Mouse (Mus musculus) small intestine, adult 2 months (tissue): ENCODE results near the gene Rab20. TPM values are rescaled to one million over a fixed set of nuclear protein-coding genes. Genes with fewer than 3 reads are reported as not detected.

ENCODE experiments used
- H3K27ac ChIP-seq: fragments of 200-500 bp; 2 replicates; pipeline ENCODE4 v1.5.1; 2012; ENCODE audit warnings: low read depth, low read length, control low read depth, inconsistent platforms; ENCODE audit not compliant: insufficient read depth
- H3K27me3 ChIP-seq: fragments of 200-500 bp; 2 replicates; pipeline ENCODE4 v1.6.1; 2012; ENCODE audit warnings: mild to moderate bottlenecking, moderate library complexity, low read length, inconsistent platforms; ENCODE audit not compliant: control insufficient read depth, insufficient read depth
- H3K36me3 ChIP-seq: fragments of 200-500 bp; 2 replicates; pipeline ENCODE4 v1.6.1; 2012; ENCODE audit warnings: mild to moderate bottlenecking, low read length, control low read depth, inconsistent platforms; ENCODE audit not compliant: control insufficient read depth, insufficient read depth
- H3K4me1 ChIP-seq: fragments of 200-500 bp; 2 replicates; pipeline ENCODE4 v1.6.1; 2012; ENCODE audit warnings: low read length, inconsistent platforms, mixed read lengths; ENCODE audit not compliant: control insufficient read depth, insufficient read depth, insufficient read length
- H3K4me3 ChIP-seq: fragments of 200-500 bp; 2 replicates; pipeline ENCODE4 v1.5.1; 2012; ENCODE audit warnings: low read depth, mild to moderate bottlenecking, control low read depth, inconsistent platforms, low read length, moderate library complexity
- CTCF ChIP-seq: fragments of 200-500 bp; IDR thresholded peaks from 2 replicates; pipeline ENCODE4 v1.5.1; 2012; ENCODE audit warnings: low read depth, mild to moderate bottlenecking, control low read depth, inconsistent platforms, low read length, moderate library complexity, mixed read lengths; ENCODE audit not compliant: insufficient replicate concordance, insufficient read length; ENCODE audit errors: extremely low read depth
- POLR2A ChIP-seq: fragments of 200-500 bp; IDR thresholded peaks from 2 replicates; pipeline ENCODE4 v1.6.1; 2012; ENCODE audit warnings: low read depth, mild to moderate bottlenecking, control low read depth, inconsistent platforms, low read length, moderate library complexity
- WGBS: fragments of 180-500 bp; shearing (Covaris S2); methylation state at CpG from one replicate; pipeline ENCODE4 v1.1.7; 2018; 5-methylcytosine and 5-hydroxymethylcytosine counted together
- polyA plus RNA-seq: library from polyadenylated mRNA; depleted of rRNA; stranded (reverse); fragments of >200 nt; gene quantifications from 2 replicates; pipeline ENCODE4 v1.2.3, GENCODE M21; 2012

Rab20 gene
- polyA plus RNA-seq, 1 experiment = 43.3 TPM

DNA sequence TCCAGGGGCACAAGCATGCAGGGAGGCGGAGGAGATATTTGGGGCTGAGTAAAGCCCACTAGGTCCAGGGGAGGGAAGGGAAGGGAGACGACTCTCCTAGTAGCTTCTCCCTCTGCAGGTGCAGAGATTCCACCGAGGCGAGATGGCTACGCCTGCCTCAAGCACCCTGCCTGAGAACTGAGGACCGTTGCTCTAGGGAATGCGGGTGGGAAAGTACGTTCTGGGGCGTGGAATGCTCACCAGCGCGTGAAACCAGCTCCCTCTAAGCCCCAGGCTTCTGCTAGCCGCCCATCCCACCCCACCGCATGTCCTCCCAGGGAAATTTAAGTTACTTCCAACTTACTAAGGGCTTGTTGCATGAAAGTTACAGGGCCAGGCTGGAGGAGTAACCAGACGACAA is 1.1 kb upstream of the Rab20 start:
- WGBS = 60% methylated on average over 14 of the region's 14 CpGs
- Histone ChIP-seq H3K27ac (no peak overlapping the region), H3K27me3 (no peaks in the 10 kb centered on the region), H3K36me3 (no peaks in the 10 kb centered on the region), H3K4me1 (peaks cover 16% of the 10 kb centered on the region), H3K4me3 (no peak overlapping the region)
- TF ChIP-seq CTCF (no peak), POLR2A (no peak)

- peak overlapping the region; percentile 32; the same call in 1 of the 2 replicates for H3K27ac ChIP-seq
- TF ChIP-seq CTCF (no peak), POLR2A (no peak)
Observed at GRCm38 (mm10) chr8:11478807-11479527, 457 bp upstream of the Rab20 start.

GRCm38 (mm10) chr8:11477178-11477553 is 1.3 kb downstream of the Rab20 start:
- Histone ChIP-seq H3K27ac (peak overlapping the region; percentile 90), H3K36me3 (no peaks in the 10 kb centered on the region), H3K4me1 (peaks cover 25% of the 10 kb centered on the region), H3K27me3 (no peaks in the 10 kb centered on the region), H3K4me3 (peak overlapping the region; percentile 73)
- peak; percentile 47; the same call in 1 of the 2 replicates for TF ChIP-seq POLR2A
- TF ChIP-seq CTCF = no peak
- WGBS = 8% methylated on average over 9 of the region's 9 CpGs

More at GRCm38 (mm10) chr8:11478807-11479527, 457 bp upstream of the Rab20 start:
- peaks cover 17% of the 10 kb centered on the region for H3K4me1 ChIP-seq
- 6% methylated on average over 22 of the region's 23 CpGs for WGBS
- no peaks in the 10 kb centered on the region for H3K27me3 ChIP-seq
- H3K36me3 ChIP-seq = no peaks in the 10 kb centered on the region
- H3K4me3 ChIP-seq = peak overlapping the region; percentile 73

DNA sequence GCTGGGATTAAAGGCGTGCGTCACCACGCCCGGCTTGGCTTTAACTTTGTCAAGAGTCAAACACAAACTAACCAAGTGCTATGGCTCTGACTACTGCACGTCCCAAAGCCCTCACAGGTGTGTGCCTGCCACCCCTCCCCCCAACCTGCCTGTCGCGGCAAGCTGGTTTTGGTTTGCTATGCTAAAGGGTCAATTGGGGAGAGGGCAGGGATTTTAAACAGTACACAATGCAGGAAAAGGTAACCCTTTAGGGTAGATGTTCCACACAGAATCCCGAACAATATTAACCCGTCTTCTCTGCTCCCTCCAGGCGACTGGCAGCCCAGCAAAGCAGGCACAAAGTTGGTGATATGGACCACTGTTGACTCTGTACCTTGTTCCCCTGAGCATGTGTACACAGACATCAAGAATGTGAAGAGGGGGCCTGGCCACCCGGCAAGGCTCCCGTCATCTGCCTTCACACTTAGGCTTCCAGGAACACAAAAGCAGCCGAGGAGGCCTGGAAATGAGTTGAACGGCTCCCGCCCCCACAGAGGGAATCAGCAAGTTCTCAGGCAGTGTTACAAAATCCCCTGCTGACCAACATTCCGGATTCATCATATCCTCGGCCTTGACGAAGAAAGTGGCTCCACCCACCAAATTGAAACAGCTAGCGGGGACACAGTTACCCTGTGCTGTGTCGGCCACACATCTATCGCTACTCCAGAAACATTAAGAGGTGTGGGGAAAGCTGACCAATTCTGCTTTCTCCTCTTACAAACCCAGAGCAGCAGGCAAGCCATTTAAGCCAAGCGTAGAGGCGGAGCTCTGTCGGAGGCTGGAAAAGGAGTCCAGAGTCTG is 2.0 kb downstream of the Rab20 start:
- H3K4me1 ChIP-seq = peaks cover 25% of the 10 kb centered on the region
- H3K27me3 ChIP-seq = no peaks in the 10 kb centered on the region
- 9% methylated on average over 24 of the region's 24 CpGs for WGBS
- H3K27ac ChIP-seq = peak overlapping the region; percentile 90
- TF ChIP-seq POLR2A (no peak), CTCF (no peak)
- H3K4me3 ChIP-seq = peak overlapping the region; percentile 73
- no peaks in the 10 kb centered on the region for H3K36me3 ChIP-seq

DNA sequence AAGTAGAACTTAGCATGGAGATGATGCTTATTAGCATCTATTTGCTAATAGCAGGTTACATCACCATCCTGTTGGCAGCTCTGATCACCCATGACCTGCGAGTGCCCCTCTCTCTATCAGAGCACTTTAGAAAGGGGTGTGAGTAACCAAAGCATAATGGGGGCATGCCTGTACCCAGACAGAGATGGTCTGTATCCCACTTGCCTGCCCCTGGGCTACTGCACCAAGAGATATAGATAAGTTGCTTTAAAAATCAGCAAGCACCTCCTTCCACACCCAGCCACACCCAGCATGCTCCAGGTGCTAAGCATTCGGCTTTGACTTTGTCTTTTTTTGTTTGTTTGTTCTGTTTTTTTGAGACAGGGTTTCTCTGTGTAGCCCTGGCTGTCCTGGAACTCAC is 2.6 kb downstream of the Rab20 start:
- Histone ChIP-seq H3K4me3 (peak overlapping the region; percentile 73), H3K4me1 (peaks cover 29% of the 10 kb centered on the region), H3K36me3 (peaks cover under 1% of the 10 kb centered on the region; the same call in 1 of the 2 replicates), H3K27me3 (no peaks in the 10 kb centered on the region), H3K27ac (peak overlapping the region; percentile 90; the same call in 1 of the 2 replicates)
- 28% methylated on average over 2 of the region's 2 CpGs for WGBS
- no peak for TF ChIP-seq POLR2A
- no peak for TF ChIP-seq CTCF

DNA sequence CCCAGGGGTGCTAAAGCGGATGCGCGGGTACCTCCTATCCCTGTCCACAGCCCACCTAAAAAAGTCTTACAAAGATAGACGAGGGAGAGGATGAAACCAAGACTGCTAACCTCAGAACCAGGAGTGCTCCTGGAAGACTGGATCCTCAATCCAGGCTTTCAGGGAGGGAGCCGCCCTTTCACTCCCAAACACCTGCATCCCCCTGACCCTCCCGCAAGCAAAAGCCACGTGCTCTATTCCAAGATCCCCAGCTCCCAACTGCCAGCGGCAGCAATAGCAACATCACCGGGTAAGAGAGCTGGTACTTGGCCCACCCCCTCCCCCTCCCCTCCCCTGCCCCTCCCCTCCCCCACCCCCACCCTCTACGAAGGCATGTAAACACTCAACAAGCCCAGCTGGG is 3.1 kb downstream of the Rab20 start:
- H3K27me3 ChIP-seq = no peaks in the 10 kb centered on the region
- H3K27ac ChIP-seq = no peak overlapping the region
- H3K4me3 ChIP-seq = no peak overlapping the region
- WGBS = 70% methylated on average over 10 of the region's 10 CpGs
- H3K4me1 ChIP-seq = peaks cover 30% of the 10 kb centered on the region
- TF ChIP-seq CTCF (no peak), POLR2A (no peak)
- H3K36me3 ChIP-seq = peaks cover 2% of the 10 kb centered on the region; the same call in 1 of the 2 replicates

DNA sequence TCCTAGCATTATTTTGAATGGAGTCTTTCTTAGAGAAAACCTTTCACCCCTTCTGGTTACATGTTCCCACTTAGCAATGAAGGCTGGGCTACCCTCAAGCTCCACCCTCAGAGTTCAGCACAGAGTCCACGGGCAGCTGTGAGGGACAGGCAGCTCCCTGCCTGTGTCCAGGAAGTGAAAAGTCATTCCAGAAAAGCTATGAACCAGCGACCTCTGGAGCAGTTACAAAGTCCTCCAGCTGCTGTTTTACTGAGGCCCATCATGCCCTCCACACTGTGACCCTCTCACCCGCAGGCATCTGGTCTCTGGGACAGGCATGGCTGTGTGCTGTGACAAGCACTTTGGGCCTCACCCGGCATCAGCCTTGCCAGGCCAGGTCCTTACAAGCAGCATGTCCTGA is 5.4 kb downstream of the Rab20 start:
- 16% methylated on average over 4 of the region's 4 CpGs for WGBS
- Histone ChIP-seq H3K4me3 (no peak overlapping the region), H3K4me1 (peaks cover 30% of the 10 kb centered on the region), H3K36me3 (peaks cover 2% of the 10 kb centered on the region; the same call in 1 of the 2 replicates), H3K27ac (peak overlapping the region; percentile 87), H3K27me3 (no peaks in the 10 kb centered on the region)
- TF ChIP-seq POLR2A = no peak
- no peak for TF ChIP-seq CTCF
